Mouse (Mus musculus) heart, embryonic 14.5 days (tissue): Measurements from ENCODE around the gene 4933428G20Rik. TPM values are rescaled to one million over a fixed set of nuclear protein-coding genes. Genes with fewer than 3 reads are reported as not detected.

Experiments
- ATAC-seq: fragments of 200-750 bp; cut with Nextera tagmentation; 2 replicates; pipeline ENCODE4 v1.8.0; 2017; ENCODE audit warnings: low read depth, moderate TSS enrichment; ENCODE audit not compliant: insufficient number of reproducible peaks, insufficient read depth, low FRiP score
- H3K27ac ChIP-seq, 2 experiments: fragments of 200-500 bp in 1 of 2; fragments of 300-500 bp in 1 of 2; sonication (generic) in 1 of 2; replicated peaks in 1 of 2; 2 replicates each; pipeline ENCODE4 v1.5.1; 2012 to 2014; ENCODE audit warnings: low read depth in 2 of 2, low read length in 2 of 2, control low read depth in 1 of 2, mild to moderate bottlenecking in 1 of 2, mixed read lengths in 1 of 2; ENCODE audit not compliant: control insufficient read depth in 1 of 2, insufficient read depth in 1 of 2
- H3K27me3 ChIP-seq: fragments of 300-500 bp; sonication (generic); 2 replicates; pipeline ENCODE4 v1.6.1; 2014; ENCODE audit warnings: mild to moderate bottlenecking, low read length, control low read depth; ENCODE audit not compliant: control insufficient read depth, insufficient read depth
- H3K36me3 ChIP-seq: fragments of 300-500 bp; sonication (generic); 2 replicates; pipeline ENCODE4 v1.6.1; 2014; ENCODE audit warnings: mild to moderate bottlenecking, control low read depth, low read length, mixed read lengths; ENCODE audit not compliant: control insufficient read depth, insufficient read depth
- H3K4me1 ChIP-seq, 2 experiments: fragments of 200-500 bp in 1 of 2; fragments of 300-500 bp in 1 of 2; sonication (generic) in 1 of 2; 2 replicates each; pipeline ENCODE4 v1.6.1; 2012 to 2014; ENCODE audit warnings: low read length in 2 of 2, control low read depth in 1 of 2, mixed read lengths in 1 of 2; ENCODE audit not compliant: control insufficient read depth in 2 of 2, insufficient read depth in 2 of 2
- H3K4me2 ChIP-seq: fragments of 300-500 bp; sonication (generic); 2 replicates; pipeline ENCODE4 v1.6.1; 2014; ENCODE audit warnings: mild to moderate bottlenecking, low read length
- H3K4me3 ChIP-seq, 2 experiments: fragments of 200-500 bp in 1 of 2; fragments of 300-500 bp in 1 of 2; sonication (generic) in 1 of 2; 2 replicates each; pipeline ENCODE4 v1.5.1; 2012 to 2014; ENCODE audit warnings: low read length in 2 of 2, mild to moderate bottlenecking in 2 of 2, control low read depth in 1 of 2, low read depth in 1 of 2, moderate library complexity in 1 of 2; ENCODE audit not compliant: control insufficient read depth in 1 of 2, insufficient read depth in 1 of 2
- H3K9ac ChIP-seq: fragments of 300-500 bp; sonication (generic); 2 replicates; pipeline ENCODE4 v1.6.1; 2014; ENCODE audit warnings: mild to moderate bottlenecking, low read length
- H3K9me3 ChIP-seq: fragments of 300-500 bp; sonication (generic); 2 replicates; pipeline ENCODE4 v1.6.1; 2016; ENCODE audit warnings: low read length, control low read depth; ENCODE audit not compliant: control insufficient read depth
- WGBS: fragments of 180-500 bp; shearing (Covaris S2); extraction: QIAGEN DNeasy Blood & Tissue Kit; methylation state at CpG from one replicate; pipeline ENCODE4 v1.1.7; 2014; 5-methylcytosine and 5-hydroxymethylcytosine counted together
- polyA plus RNA-seq: library from polyadenylated mRNA; unstranded; fragments of >200 nt; fragmentation: Nextera tagmentation; extraction: Ambion mirVana; gene quantifications from 2 replicates; pipeline ENCODE4 v1.2.1, GENCODE M21; 2014

Gene 4933428G20Rik
- polyA plus RNA-seq, 1 experiment from 2014 or later, result not detected

DNA sequence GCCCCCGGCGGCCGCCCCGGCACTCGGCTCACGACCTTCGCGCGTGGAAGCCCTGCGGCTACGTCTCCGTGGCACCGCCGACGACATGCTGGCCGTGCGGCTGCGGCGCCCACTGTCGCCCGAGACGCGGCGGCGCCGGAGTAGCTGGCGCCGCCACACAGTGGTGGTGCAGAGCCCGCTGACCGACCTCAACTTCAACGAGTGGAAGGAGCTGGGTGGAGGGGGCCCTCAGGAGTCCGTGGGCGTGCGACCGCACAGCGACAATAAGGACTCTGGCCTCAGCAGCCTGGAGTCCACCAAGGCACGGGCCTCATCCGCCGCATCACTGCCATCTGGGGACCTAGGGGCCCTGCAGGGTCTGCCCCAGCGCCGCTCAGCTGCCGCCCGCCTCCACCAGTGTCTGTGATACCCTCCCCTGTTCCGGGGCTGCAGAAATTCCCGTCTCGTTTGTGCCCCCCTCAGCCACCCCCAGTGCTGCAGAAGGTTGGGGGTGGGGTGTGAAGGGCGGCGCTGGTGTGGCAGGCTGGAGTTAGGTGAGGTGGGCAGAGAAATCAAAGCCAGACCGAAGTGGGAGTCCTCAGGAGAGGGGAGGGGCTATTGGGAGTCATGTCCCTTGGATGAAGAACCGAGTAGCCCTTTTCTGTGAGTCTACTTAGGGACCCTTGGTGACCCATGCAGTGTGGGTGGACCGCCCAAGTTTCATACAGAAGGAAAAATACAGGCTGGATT, 744 bp upstream of the 4933428G20Rik start:
- Histone ChIP-seq H3K36me3 (peaks cover 52% of the 10 kb centered on the region), H3K4me1 (peaks cover 0 to 11% of the 10 kb centered on the region in 2 experiments; a peak in 2 of 4 replicates), H3K4me2 (peak overlapping the region; percentile 49), H3K27ac (no peak overlapping the region), H3K9me3 (no peaks in the 10 kb centered on the region), H3K4me3 (peak overlapping the region in 1 of 2 experiments; percentile 23; a peak in 2 of 4 replicates), H3K9ac (peak overlapping the region; percentile 34; the same call in 1 of the 2 replicates), H3K27me3 (peaks cover 10% of the 10 kb centered on the region)
- peak; percentile 9; the same call in 1 of the 2 replicates for ATAC-seq
- WGBS, result 42% methylated on average over 51 of the region's 51 CpGs

DNA sequence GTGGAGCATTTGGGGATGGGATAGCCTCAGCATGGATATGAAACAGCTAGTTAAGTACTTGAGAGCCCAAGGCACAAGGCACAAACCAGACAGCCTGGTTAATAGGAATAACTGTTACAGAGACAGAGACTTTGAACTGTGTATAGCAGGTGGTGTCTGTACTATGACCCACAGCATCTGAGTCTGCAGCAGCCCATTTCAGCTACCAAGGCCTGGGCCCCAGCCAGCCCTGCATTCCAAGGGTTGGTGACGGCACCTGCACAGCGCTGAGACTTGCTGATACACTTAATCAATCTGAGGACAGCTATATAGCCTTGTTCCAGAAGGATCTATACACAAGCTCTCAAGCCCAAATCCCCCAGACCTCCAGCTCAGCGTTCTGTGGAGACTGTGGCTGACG, 2.6 kb downstream of the 4933428G20Rik start:
- no peak overlapping the region for H3K27ac ChIP-seq
- peaks cover 0 to 11% of the 10 kb centered on the region in 2 experiments; a peak in 2 of 4 replicates for H3K4me1 ChIP-seq
- H3K27me3 ChIP-seq, result peaks cover 10% of the 10 kb centered on the region
- ATAC-seq, result no peak
- H3K4me3 ChIP-seq, result no peak overlapping the region
- peaks cover 85% of the 10 kb centered on the region for H3K36me3 ChIP-seq
- WGBS, result 92% methylated on average over 4 of the region's 4 CpGs
- no peaks in the 10 kb centered on the region for H3K9me3 ChIP-seq
- no peak overlapping the region for H3K4me2 ChIP-seq
- no peak overlapping the region for H3K9ac ChIP-seq

DNA sequence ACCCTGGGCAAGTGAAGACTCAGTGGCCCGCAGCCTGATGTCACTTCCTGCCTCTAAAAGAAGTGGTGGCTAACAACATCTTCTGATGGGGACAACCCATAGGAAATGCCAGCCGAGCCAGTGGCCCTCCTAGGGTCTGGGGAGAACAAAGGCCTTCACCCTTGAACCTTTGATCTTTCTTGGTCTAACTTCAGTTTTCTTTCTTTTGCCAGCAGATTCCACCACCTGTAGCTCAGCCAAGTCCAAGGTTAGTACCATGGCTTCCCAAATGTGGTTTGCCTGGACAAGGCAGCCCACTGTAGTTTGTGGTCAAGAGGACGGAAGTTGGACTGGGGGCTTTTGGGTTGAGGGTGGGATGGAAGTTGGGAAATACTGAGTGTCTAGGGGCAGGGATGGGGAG, 7.3 kb downstream of the 4933428G20Rik start:
- H3K9me3 ChIP-seq, result no peaks in the 10 kb centered on the region
- H3K36me3 ChIP-seq, result peaks cover 90% of the 10 kb centered on the region
- H3K4me3 ChIP-seq, result no peak overlapping the region
- H3K27ac ChIP-seq, result no peak overlapping the region
- no peak overlapping the region for H3K4me2 ChIP-seq
- H3K9ac ChIP-seq, result no peak overlapping the region
- H3K4me1 ChIP-seq, result no peaks in the 10 kb centered on the region
- 87% methylated on average over 3 of the region's 3 CpGs for WGBS
- ATAC-seq, result no peak
- no peaks in the 10 kb centered on the region for H3K27me3 ChIP-seq

DNA sequence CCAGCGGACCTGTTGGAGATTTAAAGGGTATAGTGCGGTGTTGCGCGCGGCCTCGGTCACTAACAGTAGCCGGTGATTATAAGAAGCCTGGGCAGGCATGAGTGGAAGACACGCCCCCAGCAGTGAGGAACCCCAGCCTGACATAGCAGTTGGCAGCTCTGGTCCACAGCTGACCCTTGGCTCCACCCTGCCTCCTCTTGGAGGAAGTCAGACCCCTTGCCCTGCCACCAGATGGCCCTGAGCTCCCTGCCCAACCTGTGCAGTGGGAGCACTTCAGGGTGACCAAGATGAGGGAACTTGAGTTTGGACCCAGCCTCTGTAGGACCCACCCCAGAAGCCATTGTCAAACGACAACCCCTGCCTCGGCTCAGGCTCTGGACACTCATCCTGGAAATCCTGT, 8.5 kb downstream of the 4933428G20Rik start:
- Histone ChIP-seq H3K9ac (no peak overlapping the region), H3K36me3 (peaks cover 90% of the 10 kb centered on the region), H3K4me2 (no peak overlapping the region), H3K4me1 (no peaks in the 10 kb centered on the region), H3K27me3 (no peaks in the 10 kb centered on the region), H3K9me3 (no peaks in the 10 kb centered on the region), H3K4me3 (no peak overlapping the region), H3K27ac (no peak overlapping the region)
- no peak for ATAC-seq
- WGBS, result 81% methylated on average over 10 of the region's 10 CpGs

DNA sequence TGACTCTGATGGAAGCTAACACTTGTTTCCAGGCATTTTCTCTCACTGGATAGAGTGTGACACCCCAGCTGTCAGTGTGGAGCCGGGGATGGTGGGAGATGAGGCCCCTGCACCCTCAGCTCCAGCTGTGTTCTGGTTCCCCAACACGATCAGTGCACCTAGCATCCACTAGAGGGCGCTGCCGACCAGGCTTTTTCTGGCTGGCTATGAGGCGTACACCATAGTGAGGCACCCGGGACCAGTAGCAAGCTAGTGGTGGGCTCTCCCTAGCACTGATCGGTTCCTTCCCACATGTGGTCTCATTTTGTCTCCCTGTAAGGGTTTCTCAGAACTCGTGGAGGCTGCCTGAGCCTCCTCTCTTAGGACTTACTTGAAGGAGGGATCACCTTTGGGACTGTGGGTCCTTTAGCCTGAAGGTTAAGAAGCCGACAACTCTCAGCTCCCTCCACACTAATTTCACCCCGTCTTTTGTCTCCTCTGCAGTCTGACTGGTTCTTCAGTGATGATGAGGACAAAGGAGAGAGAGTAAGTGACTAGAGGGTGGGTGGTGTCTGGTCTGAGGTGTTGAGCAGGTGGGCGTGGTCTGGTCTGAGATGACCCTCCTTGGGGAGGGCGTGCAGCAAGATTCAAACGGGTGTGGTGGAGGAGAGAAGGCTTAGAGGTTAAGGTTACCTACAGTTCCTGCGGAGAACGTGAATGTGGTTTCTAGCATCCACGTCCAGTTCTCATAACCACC, 10.4 kb downstream of the 4933428G20Rik start:
- H3K4me2 ChIP-seq, result no peak overlapping the region
- no peak overlapping the region for H3K4me3 ChIP-seq
- no peaks in the 10 kb centered on the region for H3K9me3 ChIP-seq
- H3K27ac ChIP-seq, result no peak overlapping the region
- peaks cover 93% of the 10 kb centered on the region for H3K36me3 ChIP-seq
- no peak for ATAC-seq
- H3K4me1 ChIP-seq, result peaks cover 0 to 5% of the 10 kb centered on the region in 2 experiments; a peak in 1 of 4 replicates
- no peaks in the 10 kb centered on the region for H3K27me3 ChIP-seq
- H3K9ac ChIP-seq, result no peak overlapping the region
- 43% methylated on average over 16 of the region's 16 CpGs for WGBS

DNA sequence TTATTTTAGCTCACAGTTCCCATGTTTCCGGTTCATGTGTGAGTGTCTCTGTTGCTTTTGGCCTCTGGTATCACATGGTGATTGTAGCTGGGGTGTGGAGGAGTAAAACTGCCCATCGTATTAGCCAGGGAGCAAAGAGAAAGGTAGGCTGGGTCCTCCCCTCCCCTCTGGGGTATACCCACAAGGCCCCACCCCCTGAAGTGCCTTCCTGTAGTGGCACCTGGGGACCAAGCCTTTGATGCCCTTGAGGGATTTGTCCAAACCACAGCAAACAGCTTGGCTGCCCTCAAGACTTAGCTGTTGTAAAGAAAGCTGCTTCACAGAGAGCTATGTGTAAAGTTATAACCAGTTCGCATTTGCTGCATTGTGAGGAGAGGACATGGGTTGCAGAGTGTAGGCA, 12.5 kb downstream of the 4933428G20Rik start:
- WGBS, result 64% methylated on average over 3 of the region's 3 CpGs
- Histone ChIP-seq H3K4me2 (no peak overlapping the region), H3K36me3 (peaks cover 91% of the 10 kb centered on the region), H3K9ac (no peak overlapping the region), H3K4me1 (peaks cover 0 to 5% of the 10 kb centered on the region in 2 experiments; a peak in 1 of 4 replicates), H3K27ac (no peak overlapping the region), H3K9me3 (no peaks in the 10 kb centered on the region), H3K27me3 (no peaks in the 10 kb centered on the region), H3K4me3 (no peak overlapping the region)
- ATAC-seq, result no peak

DNA sequence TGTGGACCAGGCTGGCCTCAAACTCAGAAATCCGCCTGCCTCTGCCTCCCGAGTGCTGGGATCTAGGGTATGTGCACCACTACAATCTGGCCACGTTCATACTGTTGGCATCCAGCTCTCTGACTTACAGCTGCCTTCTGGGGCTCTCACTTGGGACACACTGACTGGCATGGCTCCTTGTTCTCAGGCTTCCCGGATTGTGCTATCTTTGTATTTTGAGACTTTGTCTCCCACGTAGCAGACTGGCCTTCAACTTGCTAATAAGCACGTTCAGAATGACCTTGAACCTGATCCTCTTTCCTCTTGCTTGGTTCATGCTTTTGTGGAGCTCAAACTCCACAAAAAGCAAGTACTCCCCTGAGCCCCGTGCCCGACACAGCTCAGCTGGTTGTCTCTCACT, 14.5 kb downstream of the 4933428G20Rik start:
- peaks cover 89% of the 10 kb centered on the region for H3K36me3 ChIP-seq
- 60% methylated on average over 8 of the region's 8 CpGs for WGBS
- no peak overlapping the region for H3K4me3 ChIP-seq
- H3K27ac ChIP-seq, result no peak overlapping the region
- no peak; the same call in 1 of the 2 replicates for ATAC-seq
- peaks cover 0 to 5% of the 10 kb centered on the region in 2 experiments; a peak in 1 of 4 replicates for H3K4me1 ChIP-seq
- H3K4me2 ChIP-seq, result no peak overlapping the region
- H3K27me3 ChIP-seq, result no peaks in the 10 kb centered on the region
- no peak overlapping the region for H3K9ac ChIP-seq
- no peaks in the 10 kb centered on the region for H3K9me3 ChIP-seq
